Mouse (Mus musculus): ENCODE results near the gene Ttc24.

Ttc24 gene

GRCm38 (mm10) chr3:88078204-88078603, at the start of gene Ttc24:
TSS of gene Ttc24 (minus strand) at chr3:88078304.
- DNase-seq (ENCODE audit: inconsistent ontology term) = no peak

- no peak for DNase-seq (ENCODE audit: inconsistent ontology term)
Observed at GRCm38 (mm10) chr3:88127636-88128035, 49.5 kb upstream of the Ttc24 start.

- DNase-seq (ENCODE audit: inconsistent ontology term) = no peak
Observed at GRCm38 (mm10) chr3:88126181-88126580, 48.1 kb upstream of the Ttc24 start.

GRCm38 (mm10) chr3:88125195-88125594, 47.1 kb upstream of the Ttc24 start:
- DNase-seq (ENCODE audit: inconsistent ontology term) = no peak

- no peak for DNase-seq (ENCODE audit: inconsistent ontology term)
Observed at GRCm38 (mm10) chr3:88121164-88122131, 43.3 kb upstream of the Ttc24 start.

- DNase-seq (ENCODE audit: inconsistent ontology term) = no peak
Observed at GRCm38 (mm10) chr3:88120117-88120651, 42.1 kb upstream of the Ttc24 start.

- DNase-seq (ENCODE audit: inconsistent ontology term) = no peak
Observed at GRCm38 (mm10) chr3:88114396-88114795, 36.3 kb upstream of the Ttc24 start.

GRCm38 (mm10) chr3:88109126-88109525, 31.0 kb upstream of the Ttc24 start:
- DNase-seq (ENCODE audit: inconsistent ontology term) = no peak

- no peak for DNase-seq (ENCODE audit: inconsistent ontology term)
Observed at GRCm38 (mm10) chr3:88106126-88106525, 28.0 kb upstream of the Ttc24 start.

- no peak for DNase-seq (ENCODE audit: inconsistent ontology term)
Observed at GRCm38 (mm10) chr3:88102611-88103010, 24.5 kb upstream of the Ttc24 start.

GRCm38 (mm10) chr3:88102196-88102595, 24.1 kb upstream of the Ttc24 start:
- no peak for DNase-seq (ENCODE audit: inconsistent ontology term)

- no peak for DNase-seq (ENCODE audit: inconsistent ontology term)
Observed at GRCm38 (mm10) chr3:88101736-88102135, 23.6 kb upstream of the Ttc24 start.

- peak; percentile 63 for DNase-seq (ENCODE audit: inconsistent ontology term)
Observed at GRCm38 (mm10) chr3:88100251-88100650, 22.1 kb upstream of the Ttc24 start.

GRCm38 (mm10) chr3:88097666-88098065, 19.6 kb upstream of the Ttc24 start:
- DNase-seq (ENCODE audit: inconsistent ontology term) = peak; percentile 49

GRCm38 (mm10) chr3:88094126-88094525, 16.0 kb upstream of the Ttc24 start:
- no peak for DNase-seq (ENCODE audit: inconsistent ontology term)

- no peak for DNase-seq (ENCODE audit: inconsistent ontology term)
Observed at GRCm38 (mm10) chr3:88090616-88091015, 12.5 kb upstream of the Ttc24 start.

- DNase-seq (ENCODE audit: inconsistent ontology term) = no peak
Observed at GRCm38 (mm10) chr3:88090106-88090505, 12.0 kb upstream of the Ttc24 start.

- peak; percentile 11 for DNase-seq (ENCODE audit: inconsistent ontology term)
Observed at GRCm38 (mm10) chr3:88087688-88088087, 9.6 kb upstream of the Ttc24 start.

GRCm38 (mm10) chr3:88085459-88085858, 7.4 kb upstream of the Ttc24 start:
- no peak for DNase-seq (ENCODE audit: inconsistent ontology term)

- no peak for DNase-seq (ENCODE audit: inconsistent ontology term)
Observed at GRCm38 (mm10) chr3:88084001-88084400, 5.9 kb upstream of the Ttc24 start.

GRCm38 (mm10) chr3:88082663-88083062, 4.6 kb upstream of the Ttc24 start:
- DNase-seq (ENCODE audit: inconsistent ontology term) = peak; percentile 89

- DNase-seq (ENCODE audit: inconsistent ontology term) = no peak
Observed at GRCm38 (mm10) chr3:88082224-88082618, 4.1 kb upstream of the Ttc24 start.

All from Muller cell, postnatal 12 days (primary cell).